In the genomic region with DNA sequence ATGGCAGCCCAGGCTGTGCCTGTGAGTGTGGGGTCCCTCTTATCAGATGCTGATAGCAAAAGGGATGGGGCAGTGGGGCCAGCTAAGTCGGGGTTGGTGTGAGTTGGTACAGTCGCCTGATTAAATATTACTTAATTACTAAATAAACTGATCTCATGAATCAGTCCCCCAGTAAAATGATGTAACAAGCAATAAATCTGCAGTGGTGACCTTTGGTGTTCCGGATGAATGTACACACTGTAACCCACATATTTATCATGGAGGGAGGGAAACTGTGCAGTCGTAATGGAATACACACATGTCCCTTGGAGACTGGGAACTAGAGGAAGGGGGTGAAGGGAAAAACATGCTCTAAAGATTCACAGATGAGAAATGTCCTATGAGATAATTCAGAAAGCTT, we compare ENCODE assay signal across 22 mouse cellular contexts. TPM values are rescaled to one million over a fixed set of nuclear protein-coding genes. Genes with fewer than 3 reads are reported as not detected.
DNase-seq lines count a peak whose midpoint lies in the region; ATAC-seq and TF ChIP-seq lines count a peak whose summit lies in the region.
"Had no signal": no experiment of that assay in that cellular context is flagged by ENCODE, and none has a peak within 500 bp of the region (broad histone marks: within the 10 kb centered on the region; RNA-seq: fewer than 3 reads in every experiment).

No protein-coding gene starts in this region.

- intact Hi-C loops in gastrocnemius, adult 2 months (cut with DNase I): no loop called here
- intact Hi-C loops in gastrocnemius, postnatal 36 days (cut with DNase I): no loop called here

- H3K27ac ChIP-seq in gastrocnemius, adult 2 months: 0 out of 2 replicates have a peak overlapping the region, but pooled peaks have one; percentile 3
- no peak overlapping the region for H3K27ac ChIP-seq in kidney, postnatal 0 days
- 0 out of 2 replicates have a peak overlapping the region, but pooled peaks have one; percentile 45 for H3K27ac ChIP-seq in stomach, embryonic 15.5 days
- H3K27ac ChIP-seq: embryonic facial prominence, embryonic 12.5 days; forebrain, embryonic 15.5 days; hindbrain, embryonic 10.5 days; hindbrain, embryonic 14.5 days had no signal

- no peak overlapping the region for H3K4me2 ChIP-seq in kidney, postnatal 0 days (ENCODE audit: low read length)
- no peak overlapping the region for H3K4me2 ChIP-seq in stomach, embryonic 15.5 days
- H3K4me2 ChIP-seq: embryonic facial prominence, embryonic 12.5 days; forebrain, embryonic 15.5 days; heart, embryonic 11.5 days; heart, embryonic 15.5 days; hindbrain, embryonic 14.5 days had no signal

- no peaks in the 10 kb centered on the region for H3K9me3 ChIP-seq in kidney, postnatal 0 days (replicated peaks; ENCODE audit: low read length)
- no peaks in the 10 kb centered on the region for H3K9me3 ChIP-seq in stomach, embryonic 15.5 days
- H3K9me3 ChIP-seq: embryonic facial prominence, embryonic 12.5 days; forebrain, embryonic 15.5 days; heart, embryonic 15.5 days; hindbrain, embryonic 10.5 days had no signal

- no peak for ATAC-seq in kidney, postnatal 0 days (replicated peaks; ENCODE audit: low FRiP score, low read depth)
- no peak for ATAC-seq in stomach, embryonic 15.5 days (ENCODE audit: insufficient read depth, low FRiP score, low read depth)
- ATAC-seq: CD4-positive, CD25-positive, alpha-beta regulatory T cell, adult 4 months; forebrain, embryonic 15.5 days had no signal

- 37% methylated on average over 4 of the region's 4 CpGs for WGBS in kidney, postnatal 0 days
- 47% methylated on average over 4 of the region's 4 CpGs for WGBS in stomach, embryonic 15.5 days

- TF ChIP-seq CTCF in gastrocnemius, adult 2 months (IDR thresholded peaks at IDR 0.05): no peak
- no peak for TF ChIP-seq CTCF in kidney, postnatal 0 days (IDR thresholded peaks at IDR 0.05; ENCODE audit: low read depth)

- no peaks in the 10 kb centered on the region for H3K27me3 ChIP-seq in kidney, postnatal 0 days (ENCODE audit: insufficient read depth, low read length)
- no peaks in the 10 kb centered on the region for H3K27me3 ChIP-seq in stomach, embryonic 15.5 days (replicated peaks)
- H3K27me3 ChIP-seq: embryonic facial prominence, embryonic 12.5 days; forebrain, embryonic 15.5 days; heart, embryonic 15.5 days had no signal

- no peak overlapping the region for H3K9ac ChIP-seq in kidney, postnatal 0 days (ENCODE audit: low read depth, low read length)
- no peak overlapping the region for H3K9ac ChIP-seq in stomach, embryonic 15.5 days
- H3K9ac ChIP-seq: embryonic facial prominence, embryonic 12.5 days; forebrain, embryonic 15.5 days; heart, embryonic 15.5 days; hindbrain, embryonic 14.5 days had no signal

- no peaks in the 10 kb centered on the region for H3K36me3 ChIP-seq in kidney, postnatal 0 days (ENCODE audit: insufficient read depth, low read length)
- no peaks in the 10 kb centered on the region for H3K36me3 ChIP-seq in stomach, embryonic 15.5 days
- H3K36me3 ChIP-seq: embryonic facial prominence, embryonic 12.5 days; forebrain, embryonic 15.5 days; G1E; heart, embryonic 15.5 days; hindbrain, embryonic 10.5 days had no signal

- no peak overlapping the region for H3K4me3 ChIP-seq in gastrocnemius, adult 2 months
- no peak overlapping the region for H3K4me3 ChIP-seq in kidney, postnatal 0 days (replicated peaks; ENCODE audit: low read depth, low read length)
- H3K4me3 ChIP-seq in stomach, embryonic 15.5 days (replicated peaks): no peak overlapping the region
- H3K4me3 ChIP-seq: embryonic facial prominence, embryonic 12.5 days; forebrain, embryonic 15.5 days; heart, embryonic 15.5 days; hindbrain, embryonic 10.5 days had no signal

- no peak for DNase-seq in gastrocnemius, adult 2 months
- no peak for DNase-seq in gastrocnemius, postnatal 36 days
- DNase-seq in kidney, postnatal 0 days (ENCODE audit: low spot score): peak; percentile 41
- DNase-seq in kidney, postnatal 10 days: no peak
- DNase-seq in layer of hippocampus, adult 11-12 months (ENCODE audit: low spot score): no peak
- no peak for DNase-seq in heart, adult 9 months (ENCODE audit: low spot score in 2 of 2)
- DNase-seq: adrenal gland, postnatal 10 days; B cell, adult 2 months; cerebellum, adult 11-12 months; cerebellum, adult 9-10 months; cerebellum, postnatal 25 days; gastrocnemius, postnatal 25 days; heart, adult 11 months had no signal

- H3K4me1 ChIP-seq in kidney, postnatal 0 days (replicated peaks; ENCODE audit: insufficient read depth, low read length): peaks cover 18% of the 10 kb centered on the region
- H3K4me1 ChIP-seq in stomach, embryonic 15.5 days: peaks cover 34% of the 10 kb centered on the region
- H3K4me1 ChIP-seq: forebrain, embryonic 15.5 days had no signal

RNA-seq across cellular contexts. Expression of a gene that starts 38.6 kb away (rescaled TPM):
- total RNA-seq in gastrocnemius, adult 2 months (2021): 10 to 100 TPM; 20.7 to 50.5 TPM
- 10 to 100 TPM; 18.2 to 29.9 TPM for total RNA-seq in gastrocnemius, postnatal 36 days (2021)
- 34.1 and 35.5 TPM in 2 replicates for polyA plus RNA-seq in kidney, postnatal 0 days (2015; fragmentation: Nextera tagmentation; extraction: Ambion mirVana)
- 32.3 and 33.4 TPM in 2 replicates for polyA plus RNA-seq in stomach, embryonic 15.5 days (2015; fragmentation: Nextera tagmentation; extraction: Ambion mirVana)
- polyA plus RNA-seq: G1E had no signal
